Mouse (Mus musculus) brain, embryonic 14.5 days (tissue): ENCODE measurements around the gene Col27a1.

Experiments used
- CTCF ChIP-seq: fragments of 200-500 bp; IDR thresholded peaks from 2 replicates; pipeline ENCODE4 v1.5.1; 2012; ENCODE audit warnings: inconsistent platforms, mild to moderate bottlenecking, moderate library complexity, borderline replicate concordance; ENCODE audit not compliant: insufficient read depth, insufficient read length; ENCODE audit errors: extremely low read depth
- POLR2A ChIP-seq: fragments of 200-500 bp; IDR thresholded peaks from 2 replicates; pipeline ENCODE4 v1.6.1; 2012; ENCODE audit warnings: mild to moderate bottlenecking, inconsistent platforms, borderline replicate concordance; ENCODE audit not compliant: poor library complexity, insufficient read depth, insufficient read length, severe bottlenecking; ENCODE audit errors: extremely low read depth

DNA sequence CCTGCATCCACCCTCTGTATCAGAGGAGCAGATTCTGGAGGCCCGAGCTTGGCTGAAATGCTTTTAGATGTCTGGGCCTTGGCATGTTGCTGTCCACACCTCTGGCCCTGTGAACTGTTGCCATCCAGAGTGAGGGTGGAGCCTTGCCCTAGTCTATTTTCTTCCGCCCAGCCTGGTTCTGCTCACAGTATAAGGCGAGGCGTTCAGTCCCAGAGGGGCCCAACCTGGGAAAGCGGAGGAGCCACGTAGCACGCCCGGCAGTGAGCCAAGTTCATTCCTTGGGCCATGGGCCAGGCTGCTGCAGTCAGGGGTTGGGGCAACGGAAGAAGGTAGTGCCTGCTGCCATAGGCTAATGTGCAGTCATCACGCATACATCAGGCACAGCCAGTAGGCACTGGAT, 46.7 kb downstream of the Col27a1 start:
- TF ChIP-seq CTCF: no peak
- no peak for TF ChIP-seq POLR2A
